Mouse (Mus musculus) spleen, adult 12 weeks (tissue): Measurements from ENCODE around the gene Cds1.

Source experiments
- DNase-seq: peaks from one replicate; pipeline ENCODE4 v3.0.0; 2022; ENCODE audit warnings: low spot score

Gene Cds1

GRCm38 (mm10) chr5:101764554-101765347, at the start of gene Cds1:
Gene Cds1 (plus strand): TSS chr5:101765130.
- peak; percentile 12 for DNase-seq

DNA sequence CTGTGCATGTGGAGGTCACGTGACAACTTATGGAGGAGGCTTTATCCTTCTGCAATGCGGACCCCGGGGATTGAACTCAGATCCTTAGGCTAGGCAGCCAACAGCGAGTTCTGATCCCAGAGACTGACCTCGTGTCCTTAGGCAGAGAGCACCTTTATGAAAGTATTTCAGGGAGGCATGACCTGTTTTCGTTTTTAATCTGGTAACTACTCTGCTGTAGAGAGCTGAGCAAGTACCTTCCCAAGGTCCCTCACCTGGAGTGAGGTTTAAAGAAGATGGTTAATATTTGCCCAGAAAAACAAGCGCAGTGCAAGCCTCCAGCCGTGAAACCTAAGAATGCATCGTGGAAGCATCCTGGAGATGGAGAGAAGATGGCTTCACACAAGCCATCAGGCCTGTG, 40.7 kb upstream of the Cds1 start:
- no peak for DNase-seq

DNA sequence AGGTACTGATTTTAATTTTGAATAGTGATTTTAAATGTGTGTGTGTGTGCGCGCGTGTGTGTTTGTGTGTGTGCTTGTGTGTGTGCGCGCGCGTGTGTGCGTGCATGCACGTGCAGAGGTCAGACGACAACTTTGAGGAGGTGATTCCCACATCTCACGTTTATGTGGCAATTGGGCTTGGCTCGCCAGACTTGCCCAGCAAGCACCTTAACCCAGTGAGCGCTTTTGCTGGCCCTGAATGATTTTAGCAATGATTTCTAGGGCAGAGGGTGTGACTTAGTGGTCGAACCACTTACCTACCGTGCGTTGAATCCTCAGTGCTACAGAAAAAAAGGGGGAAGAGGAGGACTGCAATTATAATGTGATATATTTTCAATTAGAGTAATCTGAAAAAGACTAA, 40.2 kb upstream of the Cds1 start:
- DNase-seq, result no peak

DNA sequence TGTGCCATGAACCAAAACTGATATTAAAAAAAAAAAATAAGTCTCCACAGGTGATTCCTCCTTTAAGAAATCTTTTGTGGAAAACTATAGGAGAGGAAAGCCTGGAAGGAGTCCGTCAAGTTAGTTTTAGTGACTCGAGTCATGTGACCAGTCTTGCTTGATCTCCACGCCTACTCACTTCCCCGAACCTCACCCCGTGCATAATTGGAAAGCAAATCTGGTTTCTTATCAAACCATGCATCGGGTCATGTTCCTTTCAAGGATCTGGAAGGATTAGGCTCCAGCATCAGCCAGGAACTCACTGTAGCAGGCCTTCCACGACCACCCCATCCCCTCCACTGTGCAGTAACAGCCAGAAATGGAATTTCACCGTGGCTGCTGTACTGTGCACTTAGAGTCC, 39.2 kb upstream of the Cds1 start:
- no peak for DNase-seq

DNA sequence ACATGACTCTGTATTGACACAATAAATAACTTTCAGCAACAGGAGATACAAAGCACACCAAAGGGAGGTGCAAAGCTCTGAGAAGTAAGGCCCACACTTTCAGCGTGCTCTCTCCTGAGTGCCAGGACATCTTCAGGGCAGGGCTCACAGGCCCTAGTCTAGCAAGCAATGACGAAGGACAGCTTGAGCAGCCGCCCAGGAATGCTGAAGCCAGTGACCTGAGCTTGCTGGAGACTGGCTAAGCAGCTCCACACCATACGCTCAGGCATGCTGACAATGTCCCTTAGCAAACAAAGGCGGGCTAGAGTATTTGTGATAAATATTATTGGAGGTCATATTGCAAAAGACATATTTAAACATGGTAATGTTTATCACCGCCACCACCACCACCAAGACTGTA, 38.6 kb upstream of the Cds1 start:
- no peak for DNase-seq

GRCm38 (mm10) chr5:101728304-101728905, 36.5 kb upstream of the Cds1 start:
- DNase-seq, result no peak

GRCm38 (mm10) chr5:101737341-101737740, 27.6 kb upstream of the Cds1 start:
- no peak for DNase-seq

DNA sequence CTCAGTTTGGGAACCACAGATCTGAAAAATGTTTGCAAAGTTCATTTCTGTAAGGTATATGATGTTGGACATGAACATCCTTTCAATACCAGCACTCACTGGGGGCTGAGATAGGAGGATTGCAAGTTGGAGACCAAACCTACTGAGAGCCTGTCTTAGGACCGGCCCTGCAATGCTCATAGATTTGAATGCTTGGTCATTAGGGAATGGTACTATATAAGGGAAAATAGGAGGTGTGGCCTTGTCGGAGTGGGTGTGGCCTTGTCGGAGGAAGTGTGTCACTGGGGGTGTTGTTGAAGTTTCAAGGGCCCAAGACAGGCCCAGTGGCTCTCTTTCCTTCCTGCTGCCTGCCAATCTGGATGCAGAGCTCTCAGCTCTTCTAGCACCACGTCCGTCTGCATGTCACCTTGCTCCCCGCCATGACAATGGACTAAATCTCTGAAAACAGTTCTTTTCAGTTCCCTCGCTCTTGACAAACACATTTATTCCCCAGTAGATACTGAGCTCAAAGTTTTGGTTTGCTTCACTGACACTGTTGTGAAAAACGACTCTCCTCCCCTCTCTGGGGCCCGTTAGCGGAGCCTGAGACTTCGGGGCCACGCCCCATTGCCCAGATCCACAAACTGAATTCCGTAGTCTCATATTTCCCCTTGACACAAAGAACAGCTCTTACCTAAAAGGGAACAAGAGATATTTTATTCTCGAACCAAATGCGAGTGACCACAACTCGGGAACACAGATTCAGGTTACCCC, 24.3 kb upstream of the Cds1 start:
- DNase-seq, result no peak

GRCm38 (mm10) chr5:101741224-101741591, 23.7 kb upstream of the Cds1 start:
- DNase-seq, result no peak

- DNase-seq, result no peak
Observed at GRCm38 (mm10) chr5:101742014-101742413, 22.9 kb upstream of the Cds1 start.

- no peak for DNase-seq
Observed at GRCm38 (mm10) chr5:101742425-101742824, 22.5 kb upstream of the Cds1 start.

GRCm38 (mm10) chr5:101744886-101745285, 20.0 kb upstream of the Cds1 start:
- DNase-seq, result no peak

DNA sequence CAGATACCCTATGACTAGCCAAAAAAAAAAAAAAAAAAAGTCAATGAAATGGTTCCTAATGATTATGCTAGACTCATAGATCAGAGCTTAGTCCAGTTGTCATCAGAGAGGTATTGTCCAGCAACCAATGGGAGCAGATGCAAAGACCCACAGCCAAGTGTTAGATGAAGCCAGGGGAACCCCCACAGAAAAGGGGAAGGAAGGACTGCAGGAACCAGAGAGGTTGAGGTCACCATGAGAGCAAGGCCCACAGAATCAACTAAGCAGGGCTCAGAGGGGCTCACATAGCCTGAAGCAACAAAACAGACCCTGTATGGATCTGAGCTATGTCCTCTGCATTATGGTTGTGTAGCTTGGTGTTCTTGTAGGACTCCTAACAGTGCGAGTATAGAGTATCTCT, 11.2 kb upstream of the Cds1 start:
- DNase-seq, result no peak

DNA sequence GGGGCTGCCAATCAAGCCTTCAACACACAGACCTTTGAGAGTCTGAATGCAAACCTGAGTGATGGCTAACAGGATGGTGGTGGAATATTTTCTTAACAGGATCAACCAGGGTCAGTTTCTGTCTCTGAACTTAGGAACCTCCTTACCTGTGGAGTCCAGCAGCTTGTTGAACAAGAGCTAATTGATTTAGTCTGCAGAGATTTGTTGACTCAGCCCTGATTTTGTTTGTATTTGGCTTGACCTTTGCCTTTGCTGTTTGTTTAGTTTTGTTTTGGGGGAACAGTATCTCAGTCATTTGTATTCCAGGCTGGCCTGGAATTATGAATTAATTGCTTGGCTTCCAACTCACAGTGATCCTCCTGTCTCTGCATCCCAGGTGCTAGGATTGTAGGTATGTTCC, 7.3 kb upstream of the Cds1 start:
- no peak for DNase-seq

DNA sequence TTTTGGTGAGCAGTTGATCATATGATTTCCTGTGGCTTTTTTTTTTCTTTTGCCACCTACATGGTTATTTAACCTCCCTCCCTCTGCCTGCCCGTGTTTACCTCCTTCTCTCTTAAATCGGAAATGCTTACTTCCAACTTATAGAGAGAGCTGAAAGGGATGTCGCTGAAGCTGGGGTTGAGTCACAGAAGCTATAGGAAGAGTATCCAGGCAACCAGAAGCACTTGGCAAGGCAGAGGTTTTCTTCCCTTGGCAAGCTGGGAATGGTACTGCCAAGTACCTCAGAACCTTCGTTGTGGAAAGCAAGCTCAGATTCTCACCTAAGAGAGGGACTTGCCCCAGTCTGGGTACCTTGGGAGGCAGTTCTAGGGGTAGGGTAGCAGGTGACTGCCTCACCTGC, 3.2 kb upstream of the Cds1 start:
- no peak for DNase-seq

GRCm38 (mm10) chr5:101763571-101763970, 1.4 kb upstream of the Cds1 start:
- no peak for DNase-seq

DNA sequence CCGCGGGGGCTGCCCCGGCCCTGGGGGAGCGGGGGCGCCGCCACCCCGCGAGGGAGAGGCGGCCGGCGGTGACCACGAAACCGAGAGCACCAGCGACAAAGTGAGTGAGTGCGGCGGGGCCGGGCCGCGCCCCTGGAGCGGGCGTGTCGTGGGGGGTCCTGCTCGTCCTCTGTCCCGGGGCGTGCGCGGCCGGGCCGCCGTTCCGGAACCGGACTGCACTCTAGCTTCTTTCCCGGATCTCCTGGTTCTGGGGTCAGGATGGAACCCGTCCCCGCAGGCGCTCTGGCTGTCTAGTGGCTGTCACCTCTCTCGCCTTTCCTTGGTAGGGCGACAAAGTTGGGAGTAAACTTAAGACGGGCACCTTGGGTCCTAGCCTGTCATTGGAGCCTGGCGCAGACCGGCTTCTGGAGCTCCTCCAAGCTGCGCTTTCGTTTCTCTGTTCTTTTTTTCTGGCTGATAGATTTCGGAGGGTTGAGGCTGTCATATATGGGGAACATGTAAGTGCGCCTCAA, 516 bp downstream of the Cds1 start:
- no peak for DNase-seq

GRCm38 (mm10) chr5:101766248-101766647, 1.3 kb downstream of the Cds1 start:
- DNase-seq, result no peak

DNA sequence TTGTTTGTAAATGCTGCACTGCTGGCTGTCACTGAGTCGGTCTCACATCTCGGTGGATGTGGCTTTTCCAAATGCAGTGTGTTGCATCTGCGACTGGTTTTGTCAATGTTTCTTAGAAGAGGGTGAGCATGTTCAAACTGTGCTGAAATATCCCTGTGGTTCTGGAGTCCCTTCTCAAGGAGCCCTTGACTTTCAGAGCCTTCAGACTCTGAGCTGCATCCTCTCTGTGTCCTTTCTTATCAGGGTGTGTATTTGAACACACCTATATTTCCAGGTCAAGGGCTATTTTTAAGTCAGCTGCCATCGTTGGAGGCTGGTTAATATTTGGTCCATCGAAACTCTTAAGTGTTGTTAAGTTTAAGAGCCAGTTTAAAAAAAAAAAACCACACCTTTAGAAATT, 2.2 kb downstream of the Cds1 start:
- DNase-seq, result no peak

DNA sequence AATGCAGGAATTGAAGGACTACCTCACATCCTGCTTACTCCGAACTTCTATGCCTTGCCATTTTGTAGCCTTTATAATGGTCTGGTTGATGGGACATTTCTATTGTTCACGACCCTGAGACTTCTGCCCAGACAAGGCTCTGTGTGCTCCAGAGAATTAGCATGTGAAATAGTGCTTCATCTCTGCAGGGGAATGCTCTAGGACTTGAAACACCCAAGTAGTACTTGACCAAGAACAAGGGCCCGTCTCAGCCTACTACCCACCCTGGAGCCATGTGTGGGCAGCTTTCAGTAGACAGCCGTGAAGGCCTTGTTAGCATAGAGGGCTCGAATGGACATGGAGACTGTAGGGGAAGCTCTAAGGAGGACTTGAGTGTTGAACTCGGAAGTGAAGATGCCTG, 2.6 kb downstream of the Cds1 start:
- DNase-seq, result no peak

GRCm38 (mm10) chr5:101768558-101768957, 3.6 kb downstream of the Cds1 start:
- no peak for DNase-seq

DNA sequence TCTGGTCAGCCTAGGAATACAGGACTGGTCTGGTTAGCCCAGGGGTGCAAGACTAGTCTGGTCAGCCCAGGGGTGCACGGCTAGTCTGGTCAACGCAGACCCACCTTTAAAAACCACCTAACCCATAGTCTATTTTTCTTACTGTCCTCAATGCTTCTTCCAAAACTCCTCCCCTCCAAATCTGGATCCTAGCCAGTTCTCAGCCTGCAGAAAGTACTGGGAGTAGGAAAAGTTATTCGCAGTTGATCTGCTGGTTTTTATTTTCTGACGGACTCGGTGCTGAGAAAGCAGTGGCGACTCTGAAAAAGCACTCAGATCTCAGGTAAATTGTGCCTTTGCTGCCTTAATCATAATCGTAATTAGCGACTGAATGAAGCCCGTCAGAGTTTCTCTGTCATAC, 7.7 kb downstream of the Cds1 start:
- DNase-seq, result no peak

DNA sequence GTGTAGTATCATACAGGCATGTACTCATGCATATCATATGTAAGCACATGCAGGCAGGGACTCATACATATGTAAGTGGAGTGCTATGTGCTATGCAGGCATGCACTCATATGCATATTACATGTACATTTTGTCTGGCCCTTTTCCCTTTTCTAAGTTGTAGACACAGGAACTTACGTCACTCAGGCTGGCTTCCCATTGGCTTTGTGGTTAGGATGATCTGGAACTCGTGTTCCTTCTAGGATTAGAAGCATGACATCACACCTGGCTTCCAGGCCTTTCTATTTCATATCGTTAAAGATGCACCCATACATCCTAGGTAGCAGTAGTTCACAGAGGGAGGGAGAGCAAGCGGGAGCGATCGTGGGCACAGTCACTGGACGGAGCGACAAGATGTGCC, 10.3 kb downstream of the Cds1 start:
- no peak for DNase-seq
